Mouse (Mus musculus) megakaryocyte-erythroid progenitor cell, adult 5-6 weeks (primary cell): ENCODE results near the gene Agpat4. TPM values are rescaled to one million over a fixed set of nuclear protein-coding genes. Genes with fewer than 3 reads are reported as not detected.
"Not testable (repeated sequence)": the region's sequence is repeated elsewhere in the genome, so short reads cannot be mapped to it uniquely, and the experiment has no call there.

Source experiments
- ATAC-seq: replicated peaks from 2 replicates; pipeline ENCODE4 v1.8.0; 2016; ENCODE audit warnings: mild to moderate bottlenecking, inconsistent platforms; ENCODE audit not compliant: severe bottlenecking, poor library complexity, low FRiP score, low TSS enrichment
- total RNA-seq, 2 experiments: library from RNA; stranded (forward) in 1 of 2; stranded (reverse) in 1 of 2; fragments of 200-1000, 215-1000 nt in 1 of 2; fragments of >200 nt in 1 of 2; fragmentation: Nextera tagmentation in 1 of 2; gene quantifications; 2 replicates each; pipeline ENCODE4 v1.2.3; 2014 to 2017

The Agpat4 gene
- total RNA-seq, 2 experiments from 2014 or later: 6.8 to 9.0 TPM

DNA sequence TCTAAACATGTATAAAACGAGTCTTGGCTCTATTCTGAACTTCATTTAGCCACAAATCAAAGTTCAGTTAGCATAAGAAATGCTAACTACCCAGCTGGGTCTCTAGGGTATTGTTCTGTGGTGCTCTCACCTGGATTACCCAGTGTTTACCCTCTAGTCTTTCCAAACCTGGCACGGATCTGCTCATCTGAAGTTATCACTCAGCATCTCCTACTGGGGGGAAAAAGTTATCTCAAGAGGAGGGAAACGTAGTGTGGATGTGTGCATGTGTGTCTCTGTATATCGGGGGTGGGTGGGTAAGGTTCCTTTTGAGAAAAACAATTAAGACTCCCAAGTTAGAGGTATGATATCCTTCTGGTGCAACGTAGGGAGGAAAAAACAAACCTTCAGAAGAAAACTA lies 1.8 kb downstream of the Agpat4 start:
- no peak for ATAC-seq

DNA sequence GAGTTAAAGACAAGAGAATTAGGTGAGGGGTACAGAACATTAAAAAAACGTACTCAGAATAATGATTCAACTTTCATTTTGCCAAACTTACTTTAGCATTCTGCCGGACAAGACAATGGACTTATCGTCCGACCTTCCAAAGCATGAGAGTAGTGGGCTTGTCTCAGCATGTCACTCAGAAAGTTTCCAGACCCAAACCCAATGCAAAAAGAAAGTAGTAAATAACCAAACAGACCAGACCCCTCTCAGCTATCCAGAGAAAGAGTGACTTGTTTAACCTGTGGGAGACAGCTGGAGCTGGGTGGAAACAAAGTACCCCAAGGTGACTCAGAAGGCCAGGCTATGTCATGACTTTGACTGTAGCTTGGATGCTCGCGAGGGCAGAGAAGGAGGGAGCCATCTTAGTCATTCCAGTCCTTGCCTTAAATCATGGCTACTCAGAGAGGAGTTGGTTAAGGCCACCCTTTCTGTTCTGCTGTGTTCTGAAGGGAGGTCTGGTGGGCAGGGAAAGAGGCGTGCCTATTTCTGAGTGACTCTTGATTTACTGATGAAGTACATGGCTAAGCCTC lies 2.8 kb downstream of the Agpat4 start:
- no peak for ATAC-seq

DNA sequence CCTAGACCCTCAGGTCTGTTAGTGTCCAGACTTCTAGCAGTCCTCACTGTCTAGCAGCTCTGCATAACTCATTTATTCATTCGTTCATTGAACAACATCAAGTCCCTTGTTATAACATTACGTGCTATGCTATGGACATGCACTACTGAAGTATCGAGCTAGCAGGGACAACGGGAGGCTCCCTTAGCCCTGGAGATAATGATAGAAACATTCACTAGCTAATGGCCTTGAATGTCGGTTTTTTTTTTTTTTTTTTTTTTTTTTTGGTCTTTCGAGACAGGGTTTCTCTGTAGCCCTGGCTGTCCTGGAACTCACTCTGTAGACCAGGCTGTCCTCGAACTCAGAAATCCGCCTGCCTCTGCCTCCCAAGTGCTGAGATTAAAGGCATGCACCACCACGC lies 3.8 kb downstream of the Agpat4 start:
- not testable (repeated sequence) for ATAC-seq

DNA sequence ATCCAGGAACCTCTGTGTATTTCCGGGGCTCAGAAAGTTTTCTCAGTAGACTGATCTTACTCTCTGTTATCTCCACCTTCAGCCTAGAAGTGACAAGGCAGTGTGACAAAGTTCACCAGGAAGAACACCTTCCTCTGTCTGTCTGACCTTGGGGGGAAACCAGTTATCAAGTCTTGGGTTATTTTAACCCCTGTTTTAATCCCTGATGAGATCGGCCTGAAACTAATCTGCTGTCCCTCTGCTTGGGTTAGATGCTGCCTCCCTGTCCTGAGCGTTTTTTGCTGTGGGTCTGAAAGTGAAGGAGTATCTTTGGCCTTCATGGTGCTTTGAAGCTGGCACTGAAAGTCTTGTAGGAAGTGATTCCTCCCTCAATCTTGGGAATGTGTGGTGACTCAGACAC lies 4.7 kb downstream of the Agpat4 start:
- ATAC-seq: no peak

DNA sequence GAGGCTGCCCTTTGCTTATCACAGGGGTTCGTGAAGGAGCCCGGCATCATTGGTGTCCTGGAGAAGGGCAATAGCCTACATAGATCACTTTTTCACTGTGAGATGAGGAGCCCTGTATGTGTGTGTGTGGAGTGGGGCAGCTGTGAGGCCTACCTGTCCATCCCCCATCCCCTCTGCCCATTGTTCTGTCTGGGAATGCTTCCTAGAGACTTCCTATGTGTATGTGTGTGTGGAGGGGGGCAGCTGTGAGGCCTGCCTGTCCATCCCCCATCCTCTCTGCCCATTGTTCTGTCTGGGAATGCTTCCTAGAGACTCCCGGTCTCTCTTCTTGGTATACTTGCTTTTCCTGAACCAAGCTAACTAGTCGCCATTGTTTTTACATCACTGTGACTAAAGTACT lies 8.6 kb downstream of the Agpat4 start:
- no peak for ATAC-seq

DNA sequence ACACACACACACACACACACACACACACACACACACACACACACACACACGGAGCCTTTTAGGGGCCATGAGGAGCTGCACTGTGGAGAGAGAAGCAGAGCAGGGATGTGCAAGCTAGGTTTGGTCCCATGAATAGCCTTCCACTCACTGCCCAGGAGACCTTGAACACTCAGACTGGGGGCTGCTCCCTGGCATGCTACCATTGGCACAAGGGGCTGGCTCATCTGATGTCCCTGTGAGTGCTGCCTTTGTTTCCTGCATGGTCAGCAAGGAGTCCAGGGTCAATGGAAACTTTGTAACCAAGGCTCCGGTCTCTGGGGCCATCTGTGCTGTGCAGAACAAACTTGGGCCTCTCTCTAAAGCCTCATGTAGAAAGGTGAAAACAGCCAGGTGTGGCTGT lies 10.5 kb downstream of the Agpat4 start:
- ATAC-seq: no peak

DNA sequence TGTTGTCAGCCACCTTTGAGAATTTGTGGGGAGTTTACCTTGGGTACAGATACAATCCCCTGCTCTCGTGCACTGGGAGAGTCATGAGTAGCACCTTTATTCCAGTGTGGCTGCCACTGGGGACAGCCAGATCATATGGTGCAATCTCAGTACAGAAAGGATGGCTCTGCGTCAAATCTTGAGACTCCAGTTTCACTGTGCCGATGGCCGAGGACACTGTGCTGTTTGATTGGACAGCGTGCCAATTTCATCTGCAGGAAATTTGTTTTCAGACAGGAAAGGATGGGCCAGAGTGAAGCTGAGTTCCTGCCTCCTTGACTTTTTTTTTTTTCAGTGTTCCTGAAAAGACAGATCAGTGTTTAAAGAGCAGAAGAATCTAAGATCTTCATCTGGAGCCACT lies 12.7 kb downstream of the Agpat4 start:
- ATAC-seq: no peak

DNA sequence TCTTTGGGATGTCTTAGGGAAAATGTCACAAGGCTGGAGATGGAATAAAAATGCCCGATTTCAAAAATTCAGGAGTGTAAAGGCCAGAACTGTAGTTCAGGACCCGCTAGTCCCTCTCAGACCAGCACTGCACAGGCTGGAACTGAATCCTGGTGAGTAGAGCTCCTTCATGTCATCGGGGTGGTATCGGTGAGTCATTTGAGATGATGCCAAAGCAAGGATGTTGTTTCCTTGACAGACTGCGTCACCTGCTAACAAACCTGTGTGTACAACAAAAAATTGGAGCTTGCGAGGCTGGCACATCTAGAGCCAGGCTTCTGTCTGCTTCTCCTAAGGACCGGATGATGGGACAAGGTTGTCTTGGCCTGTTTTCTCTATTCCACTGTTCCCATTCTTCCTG lies 13.1 kb downstream of the Agpat4 start:
- no peak for ATAC-seq

DNA sequence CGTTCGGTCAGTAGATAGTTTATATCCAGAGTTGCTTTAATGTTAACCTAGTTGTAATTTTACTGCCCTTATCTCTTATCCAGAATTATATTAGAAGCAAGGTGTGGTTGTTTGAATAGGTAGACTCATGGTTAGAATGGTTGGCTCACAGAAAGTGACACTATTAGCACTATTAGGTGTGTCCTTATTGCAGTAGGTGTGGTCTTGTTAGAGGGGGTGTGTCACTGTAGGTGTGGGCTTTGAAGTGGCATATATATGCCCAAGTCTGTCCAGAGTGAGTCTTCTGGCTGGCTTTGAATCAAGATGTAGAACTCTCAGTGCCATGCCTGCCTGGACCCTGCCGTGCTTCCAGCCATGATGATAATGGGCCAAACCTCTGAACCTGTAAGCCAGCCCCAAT lies 14.4 kb downstream of the Agpat4 start:
- ATAC-seq: no peak

DNA sequence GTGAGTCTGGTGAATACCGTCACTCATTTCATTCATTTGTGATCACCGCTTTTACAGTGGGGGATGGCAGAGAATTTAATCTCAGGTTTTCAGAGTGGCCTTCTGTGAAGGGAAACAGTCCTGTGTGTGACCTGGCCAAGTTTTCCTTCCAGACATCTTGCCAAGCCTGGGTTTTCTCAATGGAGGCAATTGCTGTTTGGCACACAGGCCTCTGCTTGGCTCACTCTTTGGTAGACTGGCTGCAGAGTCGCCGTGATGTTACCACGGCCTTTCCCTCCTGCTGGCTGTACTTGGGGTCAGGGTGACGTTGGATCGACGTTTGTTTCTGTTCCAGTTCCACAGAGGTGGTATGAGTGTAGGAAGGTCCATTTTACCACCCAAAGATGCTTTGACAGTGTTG lies 15.5 kb downstream of the Agpat4 start:
- ATAC-seq: no peak

DNA sequence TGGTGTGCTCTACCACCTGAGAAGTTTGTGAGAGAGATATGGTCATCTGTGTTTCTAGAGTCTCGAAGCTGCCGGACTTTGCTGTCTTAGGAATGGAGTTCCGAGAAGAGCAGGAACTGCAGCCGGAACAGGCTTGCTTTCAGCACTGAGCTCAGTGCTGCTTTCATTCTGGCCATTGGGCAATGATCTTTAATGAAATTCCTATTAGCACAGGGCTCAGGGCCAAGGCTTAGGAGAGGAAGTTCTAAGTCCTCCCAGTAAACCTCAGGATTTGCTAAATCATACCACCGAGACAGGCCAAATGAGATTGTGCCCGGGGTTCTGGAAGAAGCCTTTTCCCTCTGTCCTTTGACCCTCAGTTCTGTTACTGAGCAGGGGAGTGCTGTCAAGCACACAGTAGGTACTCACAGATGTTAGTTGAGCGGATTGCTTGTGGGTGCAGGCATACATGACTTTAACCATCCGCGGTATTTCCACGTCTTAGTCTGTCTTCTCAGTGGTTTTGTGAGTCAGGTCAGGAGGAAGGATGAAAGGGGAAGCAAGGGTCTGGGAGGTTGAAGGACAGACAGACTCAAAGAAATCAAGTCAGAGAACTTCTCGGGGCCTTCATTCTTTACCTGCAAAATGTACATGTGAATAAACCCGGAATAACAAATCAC lies 16.6 kb downstream of the Agpat4 start:
- no peak for ATAC-seq

DNA sequence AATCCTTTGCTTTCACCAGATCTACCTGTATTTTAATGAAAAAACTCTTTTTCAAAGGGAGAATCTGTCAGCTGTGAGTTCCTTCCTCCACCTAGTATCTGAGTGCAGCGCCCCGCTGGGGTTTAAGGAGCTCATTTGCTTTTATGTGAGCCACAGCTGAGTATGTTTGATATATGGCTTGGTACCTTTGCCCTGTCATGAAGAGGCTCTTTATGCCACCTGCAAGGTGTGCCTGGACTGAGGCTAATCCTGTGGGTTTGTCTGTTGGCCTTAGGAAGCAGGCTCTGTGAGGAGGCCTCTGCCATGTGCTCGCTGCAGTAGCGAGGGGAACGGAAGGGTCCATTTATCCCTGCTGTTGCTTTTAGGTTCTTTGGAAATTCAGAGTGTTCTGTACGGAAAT lies 19.9 kb downstream of the Agpat4 start:
- no peak for ATAC-seq

DNA sequence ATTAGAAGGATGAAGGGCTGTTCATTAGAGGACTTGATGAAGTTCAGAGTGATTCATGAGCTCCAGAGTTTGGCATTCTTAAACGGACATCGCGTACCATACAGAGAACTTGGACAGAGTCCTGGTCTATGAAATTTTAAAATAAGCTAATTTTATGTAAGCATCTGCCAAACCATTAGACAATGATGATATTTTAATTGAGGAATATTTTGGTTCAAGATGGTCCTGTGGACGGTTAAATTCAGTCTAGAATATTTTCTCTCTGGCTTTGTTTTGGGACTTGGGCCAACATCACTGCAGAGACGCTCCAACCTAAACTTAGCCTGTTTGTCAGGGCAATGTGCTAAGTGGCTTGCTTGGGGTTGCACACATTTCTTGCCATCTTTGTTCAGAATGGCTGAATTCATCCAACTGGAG lies 25.5 kb downstream of the Agpat4 start:
- no peak for ATAC-seq

DNA sequence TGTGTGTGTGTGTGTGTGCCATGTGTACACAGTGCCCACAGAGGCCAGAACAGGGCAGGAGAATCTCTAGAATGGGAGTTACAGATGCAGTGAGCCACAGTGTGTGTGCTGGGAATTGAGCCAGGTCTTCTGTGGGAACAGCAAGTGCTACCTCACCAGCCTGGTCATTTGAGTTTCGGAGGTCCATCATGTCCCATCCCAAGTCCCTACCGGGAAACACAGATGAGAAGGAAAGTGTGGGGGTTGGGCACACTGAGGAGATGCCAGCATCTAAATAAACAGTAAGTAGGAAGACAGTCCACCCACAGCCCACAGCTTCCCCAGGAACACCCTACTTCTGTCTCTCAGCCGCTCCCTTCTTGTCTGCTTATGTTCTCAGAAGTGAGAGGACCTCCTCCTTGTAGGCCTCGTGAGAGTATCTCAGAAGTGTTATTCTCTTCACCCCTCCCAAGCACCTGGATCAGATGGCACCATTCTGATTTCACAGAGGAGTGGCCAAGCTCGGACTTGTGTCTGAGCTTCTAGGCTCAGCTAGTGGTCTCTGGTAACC lies 27.7 kb downstream of the Agpat4 start:
- ATAC-seq: no peak

DNA sequence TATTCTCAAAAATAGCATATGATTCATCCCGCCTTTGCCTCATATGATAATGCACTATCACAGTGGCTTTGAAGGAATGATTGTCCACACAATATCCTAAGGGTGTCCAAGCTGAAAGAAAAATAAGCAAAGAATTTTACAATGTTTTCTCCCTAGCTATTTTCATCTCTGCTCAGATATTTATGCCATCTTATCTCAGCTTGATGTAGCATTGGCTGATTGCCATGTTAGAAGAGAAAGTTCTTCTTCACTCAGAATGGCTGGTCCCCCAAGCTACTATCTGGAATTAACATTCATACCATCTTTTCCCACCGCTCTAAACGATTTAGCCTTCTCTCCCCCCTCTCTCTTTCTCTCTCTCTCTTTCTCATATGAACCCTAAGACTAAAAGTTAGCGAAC lies 29.3 kb downstream of the Agpat4 start:
- peak; percentile 58 for ATAC-seq

DNA sequence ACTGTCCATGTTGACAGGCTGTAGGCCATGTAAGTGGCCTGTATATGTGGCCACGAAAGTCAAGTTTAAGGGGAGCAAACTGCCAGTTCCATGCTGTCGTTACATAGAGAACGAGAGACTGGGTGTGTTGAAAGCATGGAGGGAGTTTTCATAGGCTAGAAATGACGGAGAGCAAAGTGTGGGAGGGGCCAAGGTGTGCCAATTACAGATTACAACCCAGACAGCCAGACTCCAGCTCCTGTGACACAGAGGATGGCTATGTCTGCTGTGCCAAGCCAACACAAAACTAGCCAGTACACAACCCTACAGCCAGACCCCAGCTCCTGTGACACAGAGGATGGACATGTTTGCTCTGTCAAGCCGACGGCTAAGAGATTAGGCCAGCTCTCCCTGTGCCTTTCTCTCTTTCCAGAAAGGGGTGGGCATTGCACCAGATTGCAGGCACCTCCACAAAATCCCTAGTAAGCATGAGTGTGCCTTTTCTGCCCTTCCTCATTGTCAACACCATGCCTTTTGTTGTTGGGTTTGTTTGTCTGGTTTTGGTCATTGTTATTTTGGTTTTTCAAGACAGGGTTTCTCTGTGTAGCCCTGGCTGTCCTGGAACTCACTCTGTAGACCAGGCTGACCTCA lies 30.8 kb downstream of the Agpat4 start:
- ATAC-seq: peak; percentile 62

DNA sequence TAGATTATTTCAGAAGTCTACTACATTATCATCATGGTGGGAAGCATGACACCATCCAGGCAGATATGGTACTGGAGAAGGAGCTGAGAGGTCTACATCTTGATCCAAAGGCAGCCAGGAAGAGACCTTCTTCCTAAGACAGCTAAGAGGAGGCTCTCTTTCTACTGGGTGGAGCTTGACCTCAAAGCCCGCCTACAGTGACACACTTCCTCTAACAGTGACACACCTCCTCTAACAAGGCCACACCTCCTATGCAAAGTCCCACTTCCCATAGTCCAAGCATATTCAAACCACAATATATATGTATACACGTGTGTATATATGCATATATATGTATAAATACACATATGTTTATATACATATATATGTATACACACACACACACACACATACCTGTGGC lies 32.5 kb downstream of the Agpat4 start:
- ATAC-seq: no peak

DNA sequence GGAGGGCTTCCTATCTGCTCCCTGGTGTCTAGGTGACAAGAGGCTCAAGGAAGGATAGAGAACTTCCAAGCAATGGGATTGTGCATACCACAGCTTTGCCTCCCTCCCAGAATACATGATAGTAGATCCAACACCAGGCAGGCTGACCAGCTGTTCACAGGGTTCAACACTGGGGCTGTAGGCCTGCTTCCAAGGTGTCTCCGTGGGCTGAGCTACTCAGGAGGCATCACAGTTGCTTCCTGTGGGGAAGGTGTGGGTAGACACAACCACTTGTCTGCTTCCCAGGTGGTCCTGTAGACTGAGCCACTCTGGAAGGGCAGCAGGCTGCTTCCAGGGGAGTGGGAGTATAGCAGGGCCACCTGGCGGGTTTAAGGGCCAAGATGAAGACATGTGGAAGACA lies 35.8 kb downstream of the Agpat4 start:
- no peak for ATAC-seq

DNA sequence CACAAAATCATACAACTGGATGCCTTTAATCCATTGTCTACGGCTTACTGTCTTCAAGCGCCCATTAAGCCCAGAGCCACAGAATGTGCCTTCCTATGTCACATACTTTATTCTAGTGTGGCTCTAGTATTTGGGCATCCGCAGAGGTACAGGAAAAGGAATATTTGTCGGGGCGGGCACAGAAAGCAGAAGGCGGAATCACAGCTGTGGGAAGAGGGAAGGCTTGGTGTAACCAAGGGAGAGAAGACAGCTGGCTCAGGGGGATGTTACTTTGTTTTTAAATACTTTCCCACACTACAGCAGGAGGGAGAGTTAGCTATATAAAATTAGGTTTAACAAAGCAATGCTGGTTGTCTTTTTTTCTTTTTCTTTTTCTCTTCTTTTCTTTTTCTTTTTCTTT lies 36.7 kb downstream of the Agpat4 start:
- ATAC-seq: no peak

DNA sequence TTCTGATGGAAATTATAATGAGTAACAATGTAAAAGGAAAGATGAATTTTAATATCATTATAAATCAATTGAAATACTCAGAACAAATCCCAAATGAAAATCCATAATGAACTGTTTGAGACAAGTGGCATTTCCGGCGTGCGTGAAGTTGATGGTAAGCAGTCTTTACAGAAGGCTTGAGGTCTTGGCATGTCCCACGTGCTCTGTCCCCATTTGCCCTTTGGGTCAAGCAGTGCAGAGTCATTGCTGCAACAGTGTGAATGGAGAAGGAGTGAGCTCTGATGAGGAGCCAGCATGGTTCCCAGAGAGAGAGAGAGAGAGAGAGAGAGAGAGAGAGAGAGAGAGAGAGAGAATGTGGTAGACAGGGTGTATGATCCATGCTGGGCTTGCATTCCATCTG lies 37.4 kb downstream of the Agpat4 start:
- ATAC-seq: no peak

DNA sequence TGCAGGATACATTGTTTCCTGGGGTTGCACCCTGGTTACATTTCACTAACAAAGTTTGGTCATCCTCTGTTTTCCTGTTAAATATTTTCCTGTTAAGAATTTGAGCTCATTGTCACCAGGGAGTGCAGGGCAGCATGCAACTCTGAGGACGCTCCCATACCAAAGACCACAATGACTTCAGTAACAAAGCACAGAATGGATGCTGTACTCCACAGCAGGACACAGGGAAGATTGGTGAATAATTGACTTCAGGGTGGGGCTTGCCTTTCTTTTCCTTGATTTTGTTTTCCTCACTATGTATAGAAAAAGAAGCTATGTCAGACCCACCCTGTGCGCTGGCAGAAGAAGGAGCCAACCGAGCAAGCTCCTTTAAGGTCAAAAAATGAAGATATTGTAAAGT lies 38.2 kb downstream of the Agpat4 start:
- ATAC-seq: no peak
